Mouse (Mus musculus) left cerebral cortex, adult 2 months (tissue): ENCODE results near the gene Vmn2r73. TPM values are rescaled to one million over a fixed set of nuclear protein-coding genes. Genes with fewer than 3 reads are reported as not detected.
"Not testable (repeated sequence)": the region's sequence is repeated elsewhere in the genome, so short reads cannot be mapped to it uniquely, and the experiment has no call there.

Experiments used
- DNase-seq, 2 experiments: peaks; one replicate each; pipeline ENCODE4 v3.0.0; 2021 to 2022; ENCODE audit warnings: low spot score in 2 of 2, mixed read lengths in 1 of 2; ENCODE audit errors: extremely low spot score in 1 of 2
- H3K27ac ChIP-seq: fragments of 200-600 bp; 2 replicates; pipeline ENCODE4 v1.8.1; 2022
- H3K4me3 ChIP-seq: fragments of 200-600 bp; 2 replicates; pipeline ENCODE4 v1.8.1; 2022
- CTCF ChIP-seq: fragments of 200-600 bp; IDR thresholded peaks from 2 replicates; pipeline ENCODE4 v1.8.1; 2022; ENCODE audit warnings: antibody characterized with exemption, mild to moderate bottlenecking, moderate library complexity
- intact Hi-C: fragments of 180-260 bp; cut with DNase I; formaldehyde crosslinking; loops from one replicate; pipeline ENCODE4 v1.15.1; 2025
- long read RNA-seq, 2 experiments: library from polyadenylated mRNA; stranded (forward); transcript quantifications; one replicate each; pipeline ENCODE4 v2.0.0; 2021; ENCODE audit warnings: borderline mapping rate in 2 of 2
- total RNA-seq, 2 experiments: library from RNA; stranded (reverse); gene quantifications; 2 replicates each; pipeline ENCODE4 v1.2.3; 2021

Vmn2r73 gene
- not detected for total RNA-seq
- long read RNA-seq, experiment 1, result 0 reads
- long read RNA-seq, experiment 2, result 0 reads

- no peak within 1 kb of the TSS for H3K27ac ChIP-seq
- H3K4me3 ChIP-seq, result no peak within 1 kb of the TSS
- no peak for DNase-seq
- TF ChIP-seq CTCF, result no peak
- intact Hi-C loops, result no loop called here
Measured at GRCm38 (mm10) chr7:85876166-85876565, at the start of gene Vmn2r73. Gene Vmn2r73 (minus strand): TSS chr7:85876266.

- TF ChIP-seq CTCF, result no peak
- Histone ChIP-seq H3K4me3 (no peak overlapping the region), H3K27ac (no peak overlapping the region)
- intact Hi-C loops, result no loop called here
- no peak for DNase-seq
Measured at GRCm38 (mm10) chr7:85840090-85840948, 35.7 kb downstream of the Vmn2r73 start.

DNA sequence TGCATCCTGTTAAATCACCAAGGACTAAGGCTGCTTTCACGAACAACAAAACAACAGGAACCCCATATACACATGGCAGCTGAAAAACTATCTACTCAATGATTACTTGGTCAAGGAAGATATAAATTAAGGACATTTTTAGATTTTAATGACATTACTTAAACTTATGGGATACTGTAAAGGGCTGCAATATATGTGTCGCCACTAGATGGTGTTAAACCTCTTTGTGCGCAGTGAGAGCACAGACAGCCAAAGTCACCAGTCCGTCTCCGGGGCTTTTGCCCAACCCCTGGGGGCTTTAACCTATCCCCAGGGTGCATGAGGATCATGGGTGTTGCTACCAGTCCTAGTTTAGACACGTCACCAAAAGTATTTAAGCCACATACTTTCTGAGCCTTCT lies 58.0 kb downstream of the Vmn2r73 start:
- not testable (repeated sequence) for H3K4me3 ChIP-seq, H3K27ac ChIP-seq, DNase-seq
- intact Hi-C loops, result loop anchor here (5.0 kb wide), 2 partner anchors 394 to 1749 kb away; no protein-coding TSS in a partner anchor
- peak; percentile 53 for TF ChIP-seq CTCF

Other genes with a start within 250 kb of the Vmn2r73 start
- not detected for gene Vmn2r72, start 121.2 kb downstream of the Vmn2r73 start, total RNA-seq
- not detected for gene Vmn2r74, start 85.4 kb upstream of the Vmn2r73 start, total RNA-seq